Mouse (Mus musculus) olfactory bulb, adult 2 months (tissue): ENCODE data around the gene Cntnap5c. TPM values are rescaled to one million over a fixed set of nuclear protein-coding genes. Genes with fewer than 3 reads are reported as not detected.

Experiments used
- H3K27ac ChIP-seq: fragments of 200-500 bp; 2 replicates; pipeline ENCODE4 v1.5.1; 2012; ENCODE audit warnings: low read depth, low read length; ENCODE audit not compliant: insufficient read depth
- H3K4me1 ChIP-seq: fragments of 200-500 bp; 2 replicates; pipeline ENCODE4 v1.6.1; 2012; ENCODE audit warnings: low read length; ENCODE audit not compliant: control insufficient read depth, insufficient read depth
- H3K4me3 ChIP-seq: fragments of 200-500 bp; 2 replicates; pipeline ENCODE4 v1.5.1; 2012; ENCODE audit warnings: mild to moderate bottlenecking, low read depth, low read length, moderate library complexity; ENCODE audit not compliant: insufficient read depth
- CTCF ChIP-seq: fragments of 200-500 bp; IDR thresholded peaks from 2 replicates; pipeline ENCODE4 v1.5.1; 2012; ENCODE audit warnings: low read depth, mild to moderate bottlenecking, low read length, moderate library complexity; ENCODE audit not compliant: insufficient read depth
- POLR2A ChIP-seq: fragments of 200-500 bp; IDR thresholded peaks from 2 replicates; pipeline ENCODE4 v1.6.1; 2012; ENCODE audit warnings: mild to moderate bottlenecking, low read depth, low read length, moderate library complexity; ENCODE audit not compliant: insufficient read depth
- WGBS: fragments of 180-500 bp; shearing (Covaris S2); methylation state at CpG from one replicate; pipeline ENCODE4 v1.1.7; 2018; 5-methylcytosine and 5-hydroxymethylcytosine counted together
- polyA plus RNA-seq: library from polyadenylated mRNA; stranded (reverse); fragments of >200 nt; gene quantifications from 2 replicates; pipeline ENCODE4 v1.2.4, GENCODE M21; 2012; ENCODE audit warnings: low replicate concordance; ENCODE audit not compliant: missing spikeins, insufficient read depth, insufficient read length

The Cntnap5c gene
- polyA plus RNA-seq, 1 experiment: not detected

GRCm38 (mm10) chr17:58107901-58108300 lies 338.5 kb downstream of the Cntnap5c start:
- Histone ChIP-seq H3K27ac (no peak overlapping the region), H3K4me1 (no peaks in the 10 kb centered on the region), H3K4me3 (no peak overlapping the region)
- 85% methylated on average over 3 of the region's 3 CpGs for WGBS
- no peak for TF ChIP-seq CTCF
- no peak for TF ChIP-seq POLR2A

GRCm38 (mm10) chr17:58108335-58108734 lies 339.0 kb downstream of the Cntnap5c start:
- no peaks in the 10 kb centered on the region for H3K4me1 ChIP-seq
- TF ChIP-seq CTCF (no peak), POLR2A (no peak)
- H3K27ac ChIP-seq: no peak overlapping the region
- 62% methylated on average over 1 of the region's 1 CpGs for WGBS
- no peak overlapping the region for H3K4me3 ChIP-seq

- WGBS: 85% methylated on average over 1 of the region's 1 CpGs
- Histone ChIP-seq H3K4me3 (no peak overlapping the region), H3K4me1 (no peaks in the 10 kb centered on the region), H3K27ac (no peak overlapping the region)
- TF ChIP-seq POLR2A (no peak), CTCF (no peak)
Measured at GRCm38 (mm10) chr17:58187171-58187570, 417.8 kb downstream of the Cntnap5c start.

- Histone ChIP-seq H3K27ac (no peak overlapping the region), H3K4me1 (no peaks in the 10 kb centered on the region), H3K4me3 (no peak overlapping the region)
- WGBS: 89% methylated on average over 2 of the region's 2 CpGs
- no peak for TF ChIP-seq CTCF
- no peak for TF ChIP-seq POLR2A
Measured at GRCm38 (mm10) chr17:58201148-58201547, 431.8 kb downstream of the Cntnap5c start.

GRCm38 (mm10) chr17:58268058-58268457 lies 498.7 kb downstream of the Cntnap5c start:
- WGBS: 78% methylated on average over 2 of the region's 2 CpGs
- Histone ChIP-seq H3K27ac (no peak overlapping the region), H3K4me1 (no peaks in the 10 kb centered on the region), H3K4me3 (no peak overlapping the region)
- TF ChIP-seq CTCF: no peak

GRCm38 (mm10) chr17:58351310-58351709 lies 581.9 kb downstream of the Cntnap5c start:
- WGBS: 67% methylated on average over 6 of the region's 6 CpGs
- no peak overlapping the region for H3K4me3 ChIP-seq
- H3K27ac ChIP-seq: no peak overlapping the region
- no peaks in the 10 kb centered on the region for H3K4me1 ChIP-seq
- TF ChIP-seq POLR2A (no peak), CTCF (no peak)

- no peak overlapping the region for H3K27ac ChIP-seq
- WGBS: 26% methylated on average over 2 of the region's 2 CpGs
- no peak overlapping the region for H3K4me3 ChIP-seq
- no peak for TF ChIP-seq CTCF
- no peak for TF ChIP-seq POLR2A
- no peaks in the 10 kb centered on the region for H3K4me1 ChIP-seq
Measured at GRCm38 (mm10) chr17:58356224-58356623, 586.9 kb downstream of the Cntnap5c start.

GRCm38 (mm10) chr17:58363582-58364267 lies 594.4 kb downstream of the Cntnap5c start:
- Histone ChIP-seq H3K4me3 (no peak overlapping the region), H3K4me1 (no peaks in the 10 kb centered on the region), H3K27ac (no peak overlapping the region)
- WGBS: 75% methylated on average over 4 of the region's 4 CpGs
- TF ChIP-seq POLR2A (no peak), CTCF (no peak)

- H3K4me3 ChIP-seq: no peak overlapping the region
- H3K27ac ChIP-seq: no peak overlapping the region
- no peaks in the 10 kb centered on the region for H3K4me1 ChIP-seq
- TF ChIP-seq POLR2A: no peak
- no peak for TF ChIP-seq CTCF
Measured at GRCm38 (mm10) chr17:58370089-58370488, 600.7 kb downstream of the Cntnap5c start.

- TF ChIP-seq POLR2A: no peak
- no peak for TF ChIP-seq CTCF
- H3K4me1 ChIP-seq: no peaks in the 10 kb centered on the region
- H3K4me3 ChIP-seq: no peak overlapping the region
- H3K27ac ChIP-seq: no peak overlapping the region
Measured at GRCm38 (mm10) chr17:58407769-58408168, 638.4 kb downstream of the Cntnap5c start.
